Mouse (Mus musculus) layer of hippocampus, adult 8-10 months (tissue): Measurements from ENCODE around the gene Gm20747. TPM values are rescaled to one million over a fixed set of nuclear protein-coding genes. Genes with fewer than 3 reads are reported as not detected.
"Not testable (repeated sequence)": the region's sequence is repeated elsewhere in the genome, so short reads cannot be mapped to it uniquely, and the experiment has no call there.

Source experiments
- DNase-seq, 2 experiments: peaks; one replicate each; pipeline ENCODE4 v3.0.0; 2022; ENCODE audit warnings: low spot score in 2 of 2
- total RNA-seq, 4 experiments: library from RNA; stranded (reverse); gene quantifications; 2 replicates each; pipeline ENCODE4 v1.2.4; 2022

Gene Gm20747
- total RNA-seq, result not detected

GRCm38 (mm10) chrY:53418191-53418590 is at the start of gene Gm20747:
Gene Gm20747, minus strand, starts transcription at chrY:53418291.
- DNase-seq, result not testable (repeated sequence)
